Mouse (Mus musculus) naive thymus-derived CD4-positive, alpha-beta T cell, adult 2 months (primary cell): ENCODE results near the gene Gpc1.

Experiments
- DNase-seq: peaks from one replicate; pipeline ENCODE4 v3.0.0-alpha.2; 2011; ENCODE audit warnings: low read depth

The Gpc1 gene

GRCm38 (mm10) chr1:92831188-92832001 is at the start of gene Gpc1:
Gene Gpc1, plus strand, starts transcription at chr1:92831645.
- peak; percentile 86 for DNase-seq

GRCm38 (mm10) chr1:92781862-92782261 is 49.6 kb upstream of the Gpc1 start:
- no peak for DNase-seq

- DNase-seq = no peak
These were observed 48.9 kb upstream of the Gpc1 start for GRCm38 (mm10) chr1:92782587-92782986.

GRCm38 (mm10) chr1:92787221-92787620 is 44.2 kb upstream of the Gpc1 start:
- no peak for DNase-seq

GRCm38 (mm10) chr1:92788049-92788448 is 43.4 kb upstream of the Gpc1 start:
- no peak for DNase-seq

GRCm38 (mm10) chr1:92790628-92791027 is 40.8 kb upstream of the Gpc1 start:
- no peak for DNase-seq

GRCm38 (mm10) chr1:92791070-92791831 is 40.2 kb upstream of the Gpc1 start:
- no peak for DNase-seq

- no peak for DNase-seq
These were observed 37.7 kb upstream of the Gpc1 start for GRCm38 (mm10) chr1:92793781-92794180.

GRCm38 (mm10) chr1:92798425-92798824 is 33.0 kb upstream of the Gpc1 start:
- no peak for DNase-seq

GRCm38 (mm10) chr1:92799653-92800052 is 31.8 kb upstream of the Gpc1 start:
- no peak for DNase-seq

GRCm38 (mm10) chr1:92802362-92802761 is 29.1 kb upstream of the Gpc1 start:
- no peak for DNase-seq

- no peak for DNase-seq
These were observed 28.1 kb upstream of the Gpc1 start for GRCm38 (mm10) chr1:92803376-92803775.

GRCm38 (mm10) chr1:92805181-92805580 is 26.3 kb upstream of the Gpc1 start:
- no peak for DNase-seq

GRCm38 (mm10) chr1:92805836-92806235 is 25.6 kb upstream of the Gpc1 start:
- no peak for DNase-seq

- peak; percentile 7 for DNase-seq
These were observed 24.7 kb upstream of the Gpc1 start for GRCm38 (mm10) chr1:92806720-92807119.

GRCm38 (mm10) chr1:92809621-92810020 is 21.8 kb upstream of the Gpc1 start:
- DNase-seq = no peak

- no peak for DNase-seq
These were observed 17.1 kb upstream of the Gpc1 start for GRCm38 (mm10) chr1:92814319-92814718.

- DNase-seq = no peak
These were observed 16.3 kb upstream of the Gpc1 start for GRCm38 (mm10) chr1:92815100-92815499.

- DNase-seq = no peak
These were observed 15.6 kb upstream of the Gpc1 start for GRCm38 (mm10) chr1:92815756-92816294.

GRCm38 (mm10) chr1:92830626-92831187 is 738 bp upstream of the Gpc1 start:
- DNase-seq = peak; percentile 14

GRCm38 (mm10) chr1:92832011-92833010 is 866 bp downstream of the Gpc1 start:
- DNase-seq = peak; percentile 36
